Mouse (Mus musculus) heart, adult 10 weeks (tissue): Measurements from ENCODE around the gene Agpat3. TPM values are rescaled to one million over a fixed set of nuclear protein-coding genes. Genes with fewer than 3 reads are reported as not detected.

Experiments used
- polyA plus RNA-seq: library from polyadenylated mRNA; stranded (reverse); fragments of 350-450 nt; fragmentation: Illumina TruSeq; extraction: RNeasy Lipid Tissue Mini Kit (QIAGEN cat#74804); gene quantifications from one replicate; pipeline ENCODE4 v1.2.3, GENCODE M21; 2014; ENCODE audit warnings: low read depth, low replicate concordance

Agpat3 gene
- polyA plus RNA-seq = 162 TPM

DNA sequence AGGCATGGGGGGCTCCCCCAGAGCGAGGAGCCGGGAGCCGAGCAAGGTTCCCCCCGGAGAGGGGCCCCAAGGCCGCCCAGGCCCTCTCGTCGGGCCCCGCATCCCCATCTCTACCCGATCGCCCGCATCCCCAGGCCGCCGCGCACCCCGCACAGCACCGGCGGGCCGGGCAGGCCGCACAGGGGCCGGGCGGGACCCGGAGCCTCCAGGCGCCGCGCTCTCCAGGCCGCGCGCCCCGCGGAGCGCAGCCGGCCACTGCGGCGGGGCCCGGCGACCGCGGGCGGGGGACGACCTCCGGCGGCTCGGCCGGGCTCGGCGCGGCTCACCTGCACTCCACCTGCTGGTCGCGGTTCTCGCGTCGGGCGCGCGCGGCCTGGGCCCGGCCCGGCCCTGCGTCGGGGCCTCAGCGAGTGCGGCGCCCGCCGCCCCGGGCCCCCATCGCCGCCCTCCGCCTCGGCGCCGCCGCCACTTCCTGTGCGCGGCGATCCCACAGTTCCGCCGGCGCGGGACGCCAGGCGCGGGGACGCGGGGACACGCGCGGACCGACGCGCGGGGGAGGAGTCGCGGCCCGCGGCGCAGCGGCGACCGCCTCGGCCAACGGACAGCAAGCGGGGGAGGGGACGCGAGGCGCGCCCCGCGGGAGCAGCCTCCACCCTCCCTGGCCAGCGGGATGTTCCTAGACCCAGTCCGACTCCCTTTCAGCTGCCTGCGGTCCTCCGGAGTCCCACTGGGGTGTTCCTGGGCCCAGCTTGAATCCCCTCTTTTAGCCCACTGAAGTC lies at the start of gene Agpat3:
Gene Agpat3 (minus strand): TSS at position 603 of the 779 bp plus-strand sequence.

DNA sequence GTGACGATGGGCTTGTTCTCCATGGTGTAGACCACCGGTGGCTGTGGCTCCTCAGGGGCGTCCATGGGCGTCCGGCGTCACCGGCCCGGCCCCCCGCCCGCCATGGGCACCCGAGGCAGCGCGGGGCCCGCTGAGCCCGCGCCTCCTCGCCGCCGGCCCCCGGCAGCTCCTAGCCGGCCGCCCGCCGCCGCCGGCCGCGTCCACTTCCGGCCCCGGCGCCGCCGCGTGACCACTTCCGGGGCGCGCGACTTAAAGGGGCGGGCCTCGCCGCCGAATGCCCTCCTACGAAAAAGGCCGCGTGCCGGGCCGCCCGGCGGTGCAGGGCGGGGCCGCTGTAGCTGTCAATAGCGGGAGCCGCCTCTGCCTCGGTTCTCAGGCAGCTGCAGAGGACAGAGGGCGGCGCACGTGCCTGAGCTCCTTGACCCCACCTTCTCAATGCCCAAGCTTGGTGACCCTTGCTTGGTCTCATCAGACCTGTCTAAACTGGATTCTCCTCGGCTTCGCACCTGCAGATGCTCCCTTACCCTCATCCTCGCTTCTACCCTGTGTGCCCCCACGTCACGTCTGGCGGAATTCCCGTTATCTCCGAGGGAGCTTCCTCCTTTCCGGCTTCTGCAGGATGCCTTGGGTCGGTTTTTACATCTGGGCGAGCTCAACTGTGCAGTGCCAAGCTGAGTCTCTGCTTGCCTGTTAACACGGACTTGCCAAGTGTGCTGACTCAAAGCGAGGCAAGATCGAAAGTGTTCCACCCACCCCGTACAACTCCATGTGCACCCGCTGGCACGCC lies 107.7 kb downstream of the Agpat3 start, which contains the start of gene Trappc10:
Gene Trappc10 (minus strand): TSS at position 204 of the 787 bp plus-strand sequence.

Other genes starting within 250 kb of the Agpat3 start
- 563 TPM for gene D10Jhu81e, start 182.7 kb downstream of the Agpat3 start, polyA plus RNA-seq
- gene Pwp2, start 167.3 kb downstream of the Agpat3 start, polyA plus RNA-seq = 12.1 TPM
- gene Trappc10, start 107.8 kb downstream of the Agpat3 start, polyA plus RNA-seq = 34.9 TPM
- 106 TPM for gene Rrp1, start 60.6 kb upstream of the Agpat3 start, polyA plus RNA-seq
- gene Cstb, start 73.2 kb upstream of the Agpat3 start, polyA plus RNA-seq = 42.0 TPM
- gene Pdxk, start 112.5 kb upstream of the Agpat3 start, polyA plus RNA-seq = 9.8 TPM
- not detected for gene Olfr1358, start 164.9 kb upstream of the Agpat3 start, polyA plus RNA-seq
- 48.7 TPM for gene Ilvbl, start 221.9 kb upstream of the Agpat3 start, polyA plus RNA-seq
- 14.8 TPM for gene Syde1, start 239.5 kb upstream of the Agpat3 start, polyA plus RNA-seq